Mouse (Mus musculus): ENCODE measurements around the gene Mas1. TPM values are rescaled to one million over a fixed set of nuclear protein-coding genes. Genes with fewer than 3 reads are reported as not detected.

The Mas1 gene
- polyA plus RNA-seq, 1 experiment = not detected

DNA sequence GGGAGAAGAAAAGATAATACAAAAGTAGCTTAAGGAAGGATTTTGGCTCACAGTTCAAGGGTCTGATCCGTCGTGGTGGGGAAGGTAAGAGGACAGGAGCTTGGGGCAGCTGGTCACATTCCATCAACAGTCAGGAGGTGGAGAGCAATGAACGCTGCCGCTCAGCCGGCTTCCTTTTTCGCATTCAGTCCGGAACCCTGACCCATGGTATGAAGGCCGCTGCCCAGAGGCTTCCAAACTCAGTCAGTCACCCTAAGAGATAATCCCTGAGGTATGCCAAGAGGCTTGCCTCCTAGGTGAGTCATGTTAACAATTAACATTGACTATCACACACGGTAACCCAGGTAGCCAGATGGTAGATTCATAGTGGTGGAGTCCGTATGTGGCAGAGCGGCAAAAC, 13.6 kb downstream of the Mas1 start:
- Histone ChIP-seq H3K4me1 (ENCODE audit: control insufficient read depth, insufficient read depth, insufficient read length, low read length) (no peaks in the 10 kb centered on the region; the same call in 1 of the 2 replicates), H3K4me3 (ENCODE audit: insufficient read depth, low read depth, low read length) (no peak overlapping the region), H3K27ac (replicated peaks; ENCODE audit: low read depth, low read length) (no peak overlapping the region)

- Histone ChIP-seq H3K27ac (replicated peaks; ENCODE audit: low read depth, low read length) (no peak overlapping the region), H3K4me1 (ENCODE audit: control insufficient read depth, insufficient read depth, insufficient read length, low read length) (no peaks in the 10 kb centered on the region; the same call in 1 of the 2 replicates), H3K4me3 (ENCODE audit: insufficient read depth, low read depth, low read length) (no peak overlapping the region)
Observed at GRCm38 (mm10) chr17:12853821-12854220, 14.1 kb downstream of the Mas1 start.

- Histone ChIP-seq H3K4me3 (ENCODE audit: insufficient read depth, low read depth, low read length) (no peak overlapping the region), H3K27ac (replicated peaks; ENCODE audit: low read depth, low read length) (no peak overlapping the region)
Observed at GRCm38 (mm10) chr17:12851689-12852088, 16.3 kb downstream of the Mas1 start.

DNA sequence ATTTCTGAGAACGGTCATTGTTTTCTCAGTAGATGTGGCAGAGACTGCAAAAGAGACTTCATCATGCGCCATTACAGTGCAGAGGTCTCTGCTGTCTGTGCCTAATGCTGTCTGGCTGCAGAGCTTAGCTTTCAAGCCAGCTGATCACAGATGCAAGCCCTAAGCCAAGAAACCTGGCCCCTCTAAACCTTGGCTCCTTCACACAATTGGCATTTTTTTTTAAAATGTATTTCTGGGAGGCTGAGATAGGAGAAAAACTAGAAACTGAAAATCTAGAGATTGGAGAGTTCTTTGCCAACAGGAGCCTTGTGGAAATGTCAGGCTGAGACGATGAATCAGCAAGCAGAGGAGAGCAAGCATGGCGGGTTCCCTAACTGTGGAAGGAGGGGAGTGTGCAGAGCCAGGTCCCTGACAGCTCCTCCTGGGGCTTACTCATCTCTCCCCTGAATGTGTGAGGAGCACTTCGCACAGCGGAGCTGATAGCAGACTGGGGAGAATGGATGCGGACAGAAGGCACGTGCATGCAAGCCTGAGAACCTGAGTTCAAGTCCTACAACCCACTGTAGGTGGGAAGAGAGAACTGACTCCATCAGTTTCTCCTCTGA, 18.1 kb downstream of the Mas1 start:
- Histone ChIP-seq H3K4me3 (ENCODE audit: insufficient read depth, low read depth, low read length) (no peak overlapping the region), H3K27ac (replicated peaks; ENCODE audit: low read depth, low read length) (no peak overlapping the region), H3K4me1 (ENCODE audit: control insufficient read depth, insufficient read depth, insufficient read length, low read length) (no peaks in the 10 kb centered on the region; the same call in 1 of the 2 replicates)

More at GRCm38 (mm10) chr17:12851689-12852088, 16.3 kb downstream of the Mas1 start:
- H3K4me1 ChIP-seq (ENCODE audit: control insufficient read depth, insufficient read depth, insufficient read length, low read length) = no peaks in the 10 kb centered on the region; the same call in 1 of the 2 replicates

DNA sequence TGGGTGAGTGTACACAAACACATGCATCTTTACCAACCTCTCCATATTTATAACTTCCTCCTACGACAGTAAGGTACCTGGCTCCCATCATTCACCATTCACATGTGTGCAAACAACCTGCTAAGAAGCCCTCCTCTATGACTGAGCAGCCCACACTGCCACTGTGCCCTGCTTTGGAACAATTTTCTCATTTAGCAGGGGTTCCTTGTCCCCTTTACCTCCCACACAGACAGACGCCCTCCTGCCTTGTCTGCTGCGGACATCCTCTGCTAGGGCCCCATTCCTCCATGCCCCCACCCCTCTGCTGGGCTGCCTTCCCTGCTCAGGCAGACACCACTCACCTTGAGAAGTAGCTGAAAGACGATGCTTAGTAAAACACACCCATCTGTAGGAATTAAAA, 20.2 kb downstream of the Mas1 start:
- Histone ChIP-seq H3K4me1 (ENCODE audit: control insufficient read depth, insufficient read depth, insufficient read length, low read length) (no peaks in the 10 kb centered on the region), H3K27ac (replicated peaks; ENCODE audit: low read depth, low read length) (no peak overlapping the region), H3K4me3 (ENCODE audit: insufficient read depth, low read depth, low read length) (no peak overlapping the region)

DNA sequence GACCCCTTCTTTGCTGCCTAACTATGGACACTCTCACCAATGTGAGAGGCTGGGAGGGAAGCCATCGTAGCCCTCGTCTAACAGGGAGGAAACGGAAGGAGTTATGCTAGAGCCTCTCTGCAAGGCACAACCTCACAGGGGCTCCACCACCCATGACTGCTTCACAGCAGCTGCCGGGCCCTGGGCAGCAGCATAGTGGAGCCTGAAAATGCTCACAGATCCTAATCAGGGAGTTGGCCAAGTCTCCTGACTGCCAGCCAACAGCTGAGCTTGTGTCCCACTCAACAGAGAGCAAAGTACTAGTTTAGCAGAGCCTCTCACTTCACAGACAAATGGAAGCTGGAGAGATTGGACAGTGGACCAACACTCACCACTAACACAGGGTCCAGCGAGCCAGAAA, 21.5 kb downstream of the Mas1 start:
- Histone ChIP-seq H3K4me1 (ENCODE audit: control insufficient read depth, insufficient read depth, insufficient read length, low read length) (no peaks in the 10 kb centered on the region), H3K4me3 (ENCODE audit: insufficient read depth, low read depth, low read length) (no peak overlapping the region), H3K27ac (replicated peaks; ENCODE audit: low read depth, low read length) (no peak overlapping the region)

DNA sequence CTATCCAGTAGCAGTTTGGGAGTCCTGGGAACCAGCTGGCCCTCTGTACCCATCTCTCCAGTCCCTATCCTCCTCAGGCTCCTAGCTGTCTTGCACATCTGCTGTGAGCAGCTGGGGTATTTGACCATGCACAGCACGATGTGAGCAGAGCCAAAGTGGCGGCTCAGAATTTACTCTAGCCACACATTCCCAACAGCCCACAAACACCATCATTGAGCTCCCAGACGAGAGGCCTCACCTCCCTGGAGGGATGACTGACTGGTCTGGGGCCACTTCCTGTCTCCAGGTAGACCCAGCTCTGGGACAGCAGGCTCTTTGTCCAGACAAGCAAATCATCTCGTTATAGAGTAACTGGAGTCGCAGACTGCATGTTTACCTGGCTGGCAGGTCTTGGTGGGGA, 22.1 kb downstream of the Mas1 start:
- no peak overlapping the region for H3K4me3 ChIP-seq (ENCODE audit: insufficient read depth, low read depth, low read length)
- H3K4me1 ChIP-seq (ENCODE audit: control insufficient read depth, insufficient read depth, insufficient read length, low read length) = no peaks in the 10 kb centered on the region
- H3K27ac ChIP-seq (replicated peaks; ENCODE audit: low read depth, low read length) = no peak overlapping the region

- Histone ChIP-seq H3K4me3 (ENCODE audit: insufficient read depth, low read depth, low read length) (no peak overlapping the region), H3K4me1 (ENCODE audit: control insufficient read depth, insufficient read depth, insufficient read length, low read length) (peaks cover 3% of the 10 kb centered on the region; the same call in 1 of the 2 replicates), H3K27ac (replicated peaks; ENCODE audit: low read depth, low read length) (no peak overlapping the region)
Observed at GRCm38 (mm10) chr17:12844540-12844939, 23.4 kb downstream of the Mas1 start.

DNA sequence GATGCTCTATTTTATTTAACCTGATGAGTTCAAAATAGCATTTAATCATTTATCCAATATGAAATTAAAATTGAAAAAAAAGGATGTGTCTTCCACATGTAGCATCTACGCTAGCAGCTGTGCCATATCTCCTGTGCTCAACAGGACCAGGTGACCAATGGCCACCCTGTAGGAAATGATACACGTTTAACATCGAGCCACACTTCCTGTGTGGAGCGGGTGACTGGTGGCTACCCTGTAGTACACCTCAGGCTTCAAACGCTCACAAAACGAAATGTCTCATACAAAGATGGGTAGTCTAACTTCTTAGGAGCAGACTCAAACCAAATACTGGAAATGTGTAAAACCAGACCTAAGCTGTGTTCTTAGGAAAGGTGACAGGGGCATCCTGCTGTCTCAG, 24.1 kb downstream of the Mas1 start:
- H3K4me3 ChIP-seq (ENCODE audit: insufficient read depth, low read depth, low read length) = no peak overlapping the region
- H3K4me1 ChIP-seq (ENCODE audit: control insufficient read depth, insufficient read depth, insufficient read length, low read length) = peaks cover 3% of the 10 kb centered on the region; the same call in 1 of the 2 replicates
- H3K27ac ChIP-seq (replicated peaks; ENCODE audit: low read depth, low read length) = no peak overlapping the region

- Histone ChIP-seq H3K4me3 (ENCODE audit: insufficient read depth, low read depth, low read length) (no peak overlapping the region), H3K27ac (replicated peaks; ENCODE audit: low read depth, low read length) (no peak overlapping the region), H3K4me1 (ENCODE audit: control insufficient read depth, insufficient read depth, insufficient read length, low read length) (peaks cover 3% of the 10 kb centered on the region; the same call in 1 of the 2 replicates)
Observed at GRCm38 (mm10) chr17:12839475-12840267, 28.3 kb downstream of the Mas1 start.

DNA sequence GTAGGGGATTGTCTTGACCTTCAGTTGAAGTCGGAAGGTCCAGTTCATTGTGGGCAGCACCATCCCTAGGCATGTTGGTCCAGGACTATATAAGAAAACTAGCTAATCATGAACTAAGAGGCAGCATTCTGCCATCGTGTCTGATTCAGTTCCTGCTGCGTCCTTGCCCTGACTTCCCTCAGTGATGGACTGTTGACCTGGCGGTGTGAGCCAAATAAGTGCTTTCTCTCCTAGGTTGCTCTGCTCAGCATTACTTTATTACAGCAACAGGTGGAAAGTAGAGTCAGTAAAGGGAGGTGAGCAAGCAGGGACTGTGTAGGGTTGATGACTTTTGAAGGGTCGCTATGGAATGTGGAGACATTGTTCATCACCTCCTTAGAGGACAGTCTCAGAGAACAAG, 32.2 kb downstream of the Mas1 start:
- Histone ChIP-seq H3K27ac (replicated peaks; ENCODE audit: low read depth, low read length) (no peak overlapping the region), H3K4me1 (ENCODE audit: control insufficient read depth, insufficient read depth, insufficient read length, low read length) (peaks cover 3% of the 10 kb centered on the region; the same call in 1 of the 2 replicates), H3K4me3 (ENCODE audit: insufficient read depth, low read depth, low read length) (no peak overlapping the region)

DNA sequence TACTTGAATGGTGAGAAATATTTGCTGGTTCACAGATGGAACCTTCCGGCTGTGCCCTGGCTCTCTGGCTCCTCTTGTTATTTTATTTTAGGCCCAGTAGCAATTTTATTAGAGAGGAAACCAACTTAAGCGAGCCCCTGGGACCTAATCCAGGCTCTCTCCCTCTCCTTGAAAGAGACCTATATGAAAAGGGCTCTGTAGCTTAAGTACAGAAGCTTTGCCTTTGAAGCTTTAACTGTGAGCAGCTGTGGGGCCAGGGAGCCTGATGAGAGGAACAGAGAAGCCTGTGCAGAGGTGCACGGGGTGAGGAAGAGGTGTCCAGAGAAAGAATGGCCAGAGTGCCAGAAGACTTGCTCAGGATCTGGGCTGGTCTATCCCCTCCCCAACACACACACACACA, 33.1 kb downstream of the Mas1 start:
- Histone ChIP-seq H3K27ac (replicated peaks; ENCODE audit: low read depth, low read length) (no peak overlapping the region), H3K4me1 (ENCODE audit: control insufficient read depth, insufficient read depth, insufficient read length, low read length) (no peaks in the 10 kb centered on the region), H3K4me3 (ENCODE audit: insufficient read depth, low read depth, low read length) (no peak overlapping the region)

DNA sequence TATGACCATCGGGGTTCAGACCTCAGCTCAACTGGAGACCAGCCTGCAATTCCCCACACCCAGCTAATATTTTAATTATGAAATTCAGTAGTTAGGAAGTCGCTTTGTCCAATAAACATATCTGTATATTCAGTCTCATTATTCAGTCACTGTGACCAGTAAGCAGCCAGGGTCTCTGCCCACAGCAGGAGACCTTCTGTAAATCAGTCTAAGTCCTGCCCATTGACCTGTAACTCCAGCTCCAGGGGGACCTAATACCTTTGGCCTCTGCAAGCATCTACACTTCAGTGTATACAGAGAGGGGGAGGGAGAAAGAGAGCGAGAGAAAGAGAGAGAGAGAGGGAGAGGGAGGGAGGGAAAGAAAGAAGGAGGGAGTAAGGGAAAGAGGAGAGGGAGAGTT, 33.6 kb downstream of the Mas1 start:
- Histone ChIP-seq H3K27ac (replicated peaks; ENCODE audit: low read depth, low read length) (no peak overlapping the region), H3K4me1 (ENCODE audit: control insufficient read depth, insufficient read depth, insufficient read length, low read length) (no peaks in the 10 kb centered on the region), H3K4me3 (ENCODE audit: insufficient read depth, low read depth, low read length) (no peak overlapping the region)

DNA sequence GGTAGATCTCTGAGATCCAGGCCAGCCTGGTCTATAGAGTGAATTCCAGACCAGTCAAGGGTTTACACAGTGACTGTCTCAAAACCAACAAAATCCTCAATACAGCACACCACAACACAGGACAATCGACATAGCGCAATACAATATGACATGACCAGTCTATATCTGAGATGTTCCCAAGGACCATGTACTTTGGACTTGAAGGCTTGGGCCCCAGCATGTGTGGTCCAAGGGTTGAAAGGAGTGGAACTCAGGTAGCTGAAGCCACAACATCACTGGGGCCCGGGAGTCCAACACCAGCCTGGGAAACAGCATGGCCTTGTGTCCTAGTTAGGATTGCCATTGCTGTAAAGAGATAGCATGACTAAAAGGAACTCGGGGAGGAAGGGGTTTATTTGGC, 35.3 kb downstream of the Mas1 start:
- Histone ChIP-seq H3K4me1 (ENCODE audit: control insufficient read depth, insufficient read depth, insufficient read length, low read length) (no peaks in the 10 kb centered on the region), H3K27ac (replicated peaks; ENCODE audit: low read depth, low read length) (no peak overlapping the region), H3K4me3 (ENCODE audit: insufficient read depth, low read depth, low read length) (no peak overlapping the region)

GRCm38 (mm10) chr17:12832231-12832630, 35.7 kb downstream of the Mas1 start:
- Histone ChIP-seq H3K27ac (replicated peaks; ENCODE audit: low read depth, low read length) (0 out of 2 replicates have a peak overlapping the region, but pooled peaks have one; percentile 26), H3K4me3 (ENCODE audit: insufficient read depth, low read depth, low read length) (no peak overlapping the region), H3K4me1 (ENCODE audit: control insufficient read depth, insufficient read depth, insufficient read length, low read length) (no peaks in the 10 kb centered on the region)

GRCm38 (mm10) chr17:12830351-12830750, 37.6 kb downstream of the Mas1 start:
- Histone ChIP-seq H3K27ac (replicated peaks; ENCODE audit: low read depth, low read length) (no peak overlapping the region), H3K4me3 (ENCODE audit: insufficient read depth, low read depth, low read length) (no peak overlapping the region), H3K4me1 (ENCODE audit: control insufficient read depth, insufficient read depth, insufficient read length, low read length) (no peaks in the 10 kb centered on the region)
